Mouse (Mus musculus): ENCODE results near the gene Zfp266.

- TF ChIP-seq CTCF (IDR thresholded peaks at IDR 0.05; ENCODE audit: borderline replicate concordance, control insufficient read depth, extremely low read depth, insufficient read depth, low read length, poor library complexity) (0 out of 2 replicates have a peak, but pooled peaks have one; percentile 55), POLR2A (IDR thresholded peaks at IDR 0.05; ENCODE audit: control insufficient read depth, extremely low read depth, insufficient read depth, low read length, poor library complexity) (peak; percentile 84)
These were observed 28.5 kb downstream of the Zfp266 start, which contains the start of gene Zfp426 for GRCm38 (mm10) chr9:20492527-20493233.

All from thymus, adult 2 months (tissue).